Mouse (Mus musculus): Measurements from ENCODE around the gene Hhip. TPM values are rescaled to one million over a fixed set of nuclear protein-coding genes. Genes with fewer than 3 reads are reported as not detected.

The Hhip gene
- polyA plus RNA-seq, 1 experiment from 2014 or later = 1.9 TPM

DNA sequence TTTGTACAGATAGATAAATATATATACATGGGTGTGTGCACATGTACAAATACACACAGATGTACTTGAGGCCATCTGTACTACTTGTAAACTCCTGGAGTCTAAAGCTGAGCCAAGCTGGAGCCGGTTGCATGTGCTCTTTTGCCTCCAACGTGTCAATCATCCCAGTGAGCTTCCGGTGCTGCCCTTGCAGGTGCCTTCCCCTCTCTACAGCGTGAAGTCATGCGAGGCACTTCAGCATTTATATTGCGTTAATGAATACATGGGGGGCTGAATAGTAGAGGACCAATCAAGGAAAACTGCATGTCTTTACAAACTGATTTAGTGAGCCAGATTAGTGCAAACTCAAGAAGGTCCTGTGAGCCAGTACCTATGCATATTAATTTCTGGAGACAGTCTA, 91.6 kb downstream of the Hhip start:
- H3K36me3 ChIP-seq (ENCODE audit: control insufficient read depth, insufficient read depth) = no peaks in the 10 kb centered on the region
- no peak overlapping the region for H3K4me2 ChIP-seq (ENCODE audit: low read depth, low read length)
- no peak overlapping the region for H3K4me3 ChIP-seq (ENCODE audit: low read depth, low read length)
- no peak overlapping the region for H3K27ac ChIP-seq (ENCODE audit: low read length)
- H3K9ac ChIP-seq (ENCODE audit: low read depth, low read length) = no peak overlapping the region
- ATAC-seq (ENCODE audit: low read depth) = no peak
- H3K27me3 ChIP-seq (ENCODE audit: control insufficient read depth, insufficient read depth, low read depth, low read length) = no peaks in the 10 kb centered on the region
- no peaks in the 10 kb centered on the region for H3K4me1 ChIP-seq (ENCODE audit: control insufficient read depth, low read depth, low read length)
- H3K9me3 ChIP-seq (replicated peaks; ENCODE audit: control insufficient read depth, low read length) = no peaks in the 10 kb centered on the region
- WGBS (ENCODE audit: insufficient replicate concordance) = 57% methylated on average over 6 of the region's 6 CpGs

DNA sequence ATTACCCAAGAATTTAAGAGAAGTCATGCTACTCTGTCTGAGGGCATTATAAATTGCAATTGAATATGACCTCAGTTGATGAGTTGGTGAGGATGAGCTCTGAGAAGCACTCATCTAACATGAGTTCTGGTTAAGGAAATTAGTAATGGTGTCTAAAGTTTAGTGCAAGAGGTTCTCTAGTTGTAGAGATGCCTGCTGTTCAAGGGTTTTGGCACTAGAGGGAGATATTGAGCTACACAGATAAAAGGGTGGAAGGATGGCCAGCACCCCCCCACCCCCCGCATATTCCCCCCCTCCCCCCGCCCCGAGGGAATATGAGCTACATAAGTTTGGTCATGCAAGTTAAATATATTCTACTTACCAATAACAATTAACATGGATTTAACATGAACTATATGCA, 104.9 kb downstream of the Hhip start:
- Histone ChIP-seq H3K4me3 (ENCODE audit: low read depth, low read length) (no peak overlapping the region), H3K27me3 (ENCODE audit: control insufficient read depth, insufficient read depth, low read depth, low read length) (no peaks in the 10 kb centered on the region), H3K4me2 (ENCODE audit: low read depth, low read length) (no peak overlapping the region), H3K9me3 (replicated peaks; ENCODE audit: control insufficient read depth, low read length) (no peaks in the 10 kb centered on the region), H3K27ac (ENCODE audit: low read length) (no peak overlapping the region), H3K36me3 (ENCODE audit: control insufficient read depth, insufficient read depth) (no peaks in the 10 kb centered on the region), H3K9ac (ENCODE audit: low read depth, low read length) (no peak overlapping the region), H3K4me1 (ENCODE audit: control insufficient read depth, low read depth, low read length) (no peaks in the 10 kb centered on the region)
- WGBS (ENCODE audit: insufficient replicate concordance) = 18% methylated on average over 3 of the region's 3 CpGs
- no peak for ATAC-seq (ENCODE audit: low read depth)

DNA sequence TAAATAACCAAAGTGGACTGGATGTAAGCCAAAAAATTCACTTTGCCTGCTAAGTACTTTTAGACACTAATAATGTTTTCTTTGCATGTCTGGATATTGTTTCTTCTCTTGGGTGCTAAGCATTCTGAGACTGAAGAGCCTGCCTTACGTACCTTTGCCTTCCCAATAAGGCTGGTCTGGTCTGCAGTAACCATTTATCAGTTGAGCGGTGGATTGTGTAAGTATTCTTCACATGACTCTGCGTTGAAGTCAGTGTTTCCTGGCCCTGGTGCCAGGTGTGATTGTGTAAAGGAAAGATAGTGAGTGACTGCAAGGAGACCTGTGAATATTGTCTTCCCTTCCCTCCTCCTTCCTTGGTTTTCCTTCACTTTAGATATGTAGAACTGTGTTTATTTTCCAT, 107.4 kb downstream of the Hhip start:
- no peak overlapping the region for H3K27ac ChIP-seq (ENCODE audit: low read length)
- no peak overlapping the region for H3K9ac ChIP-seq (ENCODE audit: low read depth, low read length)
- no peak overlapping the region for H3K4me2 ChIP-seq (ENCODE audit: low read depth, low read length)
- no peak overlapping the region for H3K4me3 ChIP-seq (ENCODE audit: low read depth, low read length)
- ATAC-seq (ENCODE audit: low read depth) = no peak
- no peaks in the 10 kb centered on the region for H3K4me1 ChIP-seq (ENCODE audit: control insufficient read depth, low read depth, low read length)
- no peaks in the 10 kb centered on the region for H3K36me3 ChIP-seq (ENCODE audit: control insufficient read depth, insufficient read depth)
- no peaks in the 10 kb centered on the region for H3K27me3 ChIP-seq (ENCODE audit: control insufficient read depth, insufficient read depth, low read depth, low read length)
- no peaks in the 10 kb centered on the region for H3K9me3 ChIP-seq (replicated peaks; ENCODE audit: control insufficient read depth, low read length)
- WGBS (ENCODE audit: insufficient replicate concordance) = 57% methylated on average over 3 of the region's 3 CpGs

DNA sequence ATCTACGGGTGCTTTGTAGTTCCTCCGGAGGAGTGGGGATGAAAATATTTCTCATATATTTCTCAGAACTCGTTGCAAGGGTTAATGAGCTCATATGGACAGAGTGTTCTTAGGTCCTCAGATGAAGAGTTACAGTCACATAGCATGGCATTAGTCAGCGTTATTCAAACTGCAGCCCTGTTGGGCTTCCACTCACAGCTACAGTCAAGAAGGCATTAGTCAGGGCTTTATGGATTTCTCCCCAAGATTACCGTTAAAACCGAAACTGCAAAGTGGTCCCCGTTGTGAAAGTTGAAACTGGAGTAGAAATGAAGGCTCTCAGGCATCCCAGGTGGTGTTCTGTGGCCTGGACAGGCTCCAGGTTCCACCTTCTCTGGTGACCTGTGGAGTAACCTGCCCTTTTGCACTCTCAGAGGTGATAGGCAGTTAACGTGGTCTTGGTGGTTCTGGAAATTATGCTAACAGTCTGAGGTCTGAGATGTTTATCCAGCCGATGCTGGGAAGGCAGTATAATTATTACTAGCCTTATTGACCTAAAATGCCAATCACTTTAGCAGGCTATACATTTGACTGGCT, 112.2 kb downstream of the Hhip start:
- Histone ChIP-seq H3K4me3 (ENCODE audit: low read depth, low read length) (no peak overlapping the region), H3K4me2 (ENCODE audit: low read depth, low read length) (no peak overlapping the region), H3K4me1 (ENCODE audit: control insufficient read depth, low read depth, low read length) (no peaks in the 10 kb centered on the region), H3K9me3 (replicated peaks; ENCODE audit: control insufficient read depth, low read length) (no peaks in the 10 kb centered on the region), H3K27me3 (ENCODE audit: control insufficient read depth, insufficient read depth, low read depth, low read length) (no peaks in the 10 kb centered on the region), H3K36me3 (ENCODE audit: control insufficient read depth, insufficient read depth) (no peaks in the 10 kb centered on the region), H3K9ac (ENCODE audit: low read depth, low read length) (no peak overlapping the region), H3K27ac (ENCODE audit: low read length) (no peak overlapping the region)
- ATAC-seq (ENCODE audit: low read depth) = no peak
- 60% methylated on average over 9 of the region's 9 CpGs for WGBS (ENCODE audit: insufficient replicate concordance)

DNA sequence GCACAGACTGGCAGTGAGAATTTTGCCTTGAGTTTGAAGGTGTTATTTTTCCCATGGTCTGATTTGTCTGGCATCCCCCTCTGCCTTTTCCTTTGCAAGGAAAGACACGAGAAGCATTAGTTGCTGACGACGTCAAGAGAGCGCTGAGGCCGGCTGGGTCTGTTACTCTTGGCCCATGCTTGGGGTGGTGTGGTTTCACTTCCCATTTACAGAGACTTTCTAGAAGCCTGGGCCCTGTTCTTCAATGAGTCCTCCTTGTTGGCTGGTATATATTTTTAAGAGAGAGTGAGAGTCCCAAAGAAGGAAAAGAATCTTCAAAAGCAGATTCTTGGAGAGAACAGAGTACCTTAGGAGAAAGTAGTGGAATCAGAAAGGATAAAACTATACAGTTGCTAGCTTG, 116.7 kb downstream of the Hhip start:
- no peaks in the 10 kb centered on the region for H3K9me3 ChIP-seq (replicated peaks; ENCODE audit: control insufficient read depth, low read length)
- no peaks in the 10 kb centered on the region for H3K27me3 ChIP-seq (ENCODE audit: control insufficient read depth, insufficient read depth, low read depth, low read length)
- 76% methylated on average over 5 of the region's 5 CpGs for WGBS (ENCODE audit: insufficient replicate concordance)
- no peak overlapping the region for H3K9ac ChIP-seq (ENCODE audit: low read depth, low read length)
- H3K4me2 ChIP-seq (ENCODE audit: low read depth, low read length) = no peak overlapping the region
- no peak for ATAC-seq (ENCODE audit: low read depth)
- no peaks in the 10 kb centered on the region for H3K36me3 ChIP-seq (ENCODE audit: control insufficient read depth, insufficient read depth)
- H3K4me1 ChIP-seq (ENCODE audit: control insufficient read depth, low read depth, low read length) = no peaks in the 10 kb centered on the region
- no peak overlapping the region for H3K27ac ChIP-seq (ENCODE audit: low read length)
- H3K4me3 ChIP-seq (ENCODE audit: low read depth, low read length) = no peak overlapping the region

DNA sequence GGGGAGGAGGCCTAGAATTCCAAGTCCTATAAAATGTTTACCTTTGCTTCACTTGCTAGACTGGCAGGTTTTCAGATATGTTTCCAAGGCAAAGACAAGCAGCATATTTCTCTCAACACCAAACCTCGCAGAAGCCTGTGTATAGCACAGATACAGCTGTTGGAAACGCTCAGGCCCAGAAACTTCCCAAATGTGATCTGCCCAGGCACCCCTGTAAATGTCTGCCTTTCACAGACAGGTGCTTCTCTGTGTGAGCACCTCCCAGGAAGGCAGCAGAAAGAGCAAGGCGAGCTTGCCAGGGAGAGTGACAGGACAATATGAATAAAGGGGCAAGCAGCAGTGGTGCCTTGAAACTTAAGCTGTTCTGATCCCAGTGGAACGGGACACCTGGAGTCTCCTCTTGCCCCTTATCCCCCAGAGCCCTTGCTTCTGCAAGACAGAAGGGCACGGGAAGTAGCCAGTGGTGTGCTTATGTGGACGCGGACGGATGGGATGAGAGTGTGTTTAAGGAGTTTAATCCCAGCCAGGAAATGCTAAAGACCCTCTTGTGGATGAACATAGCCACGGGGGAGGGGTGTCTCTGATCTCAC, 120.9 kb downstream of the Hhip start:
- Histone ChIP-seq H3K36me3 (ENCODE audit: control insufficient read depth, insufficient read depth) (no peaks in the 10 kb centered on the region), H3K4me1 (ENCODE audit: control insufficient read depth, low read depth, low read length) (no peaks in the 10 kb centered on the region), H3K9ac (ENCODE audit: low read depth, low read length) (no peak overlapping the region), H3K27ac (ENCODE audit: low read length) (no peak overlapping the region), H3K4me3 (ENCODE audit: low read depth, low read length) (no peak overlapping the region), H3K27me3 (ENCODE audit: control insufficient read depth, insufficient read depth, low read depth, low read length) (no peaks in the 10 kb centered on the region), H3K9me3 (replicated peaks; ENCODE audit: control insufficient read depth, low read length) (no peaks in the 10 kb centered on the region), H3K4me2 (ENCODE audit: low read depth, low read length) (no peak overlapping the region)
- 56% methylated on average over 9 of the region's 9 CpGs for WGBS (ENCODE audit: insufficient replicate concordance)
- no peak for ATAC-seq (ENCODE audit: low read depth)

DNA sequence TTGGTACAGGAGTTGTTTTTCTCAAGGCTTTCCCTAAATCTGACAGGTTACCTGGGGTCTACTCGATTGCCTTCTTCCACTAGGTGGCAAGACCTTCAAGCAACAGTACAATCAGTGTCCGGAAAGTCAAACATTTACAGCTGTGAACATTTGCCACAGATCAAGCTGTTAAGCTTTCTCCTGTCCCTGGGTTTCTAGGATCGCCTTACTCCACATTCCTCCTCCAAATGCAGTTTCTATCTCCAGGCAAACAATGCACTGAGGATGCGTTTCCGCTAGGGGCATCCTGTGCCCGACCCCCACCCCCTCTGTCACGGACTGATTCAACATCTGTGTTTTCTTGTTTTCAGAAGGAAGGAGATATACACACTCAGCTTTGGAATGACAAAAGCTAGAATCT, 122.0 kb downstream of the Hhip start:
- H3K27me3 ChIP-seq (ENCODE audit: control insufficient read depth, insufficient read depth, low read depth, low read length) = no peaks in the 10 kb centered on the region
- H3K36me3 ChIP-seq (ENCODE audit: control insufficient read depth, insufficient read depth) = no peaks in the 10 kb centered on the region
- H3K9me3 ChIP-seq (replicated peaks; ENCODE audit: control insufficient read depth, low read length) = no peaks in the 10 kb centered on the region
- H3K4me1 ChIP-seq (ENCODE audit: control insufficient read depth, low read depth, low read length) = no peaks in the 10 kb centered on the region
- no peak overlapping the region for H3K4me3 ChIP-seq (ENCODE audit: low read depth, low read length)
- no peak overlapping the region for H3K4me2 ChIP-seq (ENCODE audit: low read depth, low read length)
- no peak overlapping the region for H3K9ac ChIP-seq (ENCODE audit: low read depth, low read length)
- 26% methylated on average over 7 of the region's 7 CpGs for WGBS (ENCODE audit: insufficient replicate concordance)
- no peak overlapping the region for H3K27ac ChIP-seq (ENCODE audit: low read length)
- ATAC-seq (ENCODE audit: low read depth) = no peak

DNA sequence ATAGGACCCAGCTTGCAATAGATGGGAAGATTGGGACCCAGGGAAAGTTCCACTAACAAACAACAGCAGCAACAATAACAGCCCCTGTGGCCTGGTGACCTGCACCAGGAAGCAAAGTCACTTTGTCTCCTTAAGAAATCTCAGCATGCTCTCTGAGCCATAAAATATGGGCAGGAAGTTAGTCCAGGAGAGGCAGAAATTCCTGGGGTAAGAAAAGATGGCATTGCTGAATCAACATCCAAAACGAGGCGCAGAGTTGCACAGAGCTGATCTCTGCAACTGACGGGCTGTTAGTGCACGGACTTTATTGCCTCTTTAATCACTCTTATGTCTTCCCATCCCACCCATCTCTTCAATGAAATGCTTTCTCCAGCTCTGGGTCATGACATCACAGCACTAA, 128.6 kb downstream of the Hhip start:
- 49% methylated on average over 4 of the region's 4 CpGs for WGBS (ENCODE audit: insufficient replicate concordance)
- Histone ChIP-seq H3K27ac (ENCODE audit: low read length) (no peak overlapping the region), H3K4me2 (ENCODE audit: low read depth, low read length) (no peak overlapping the region), H3K4me1 (ENCODE audit: control insufficient read depth, low read depth, low read length) (no peaks in the 10 kb centered on the region), H3K27me3 (ENCODE audit: control insufficient read depth, insufficient read depth, low read depth, low read length) (no peaks in the 10 kb centered on the region), H3K36me3 (ENCODE audit: control insufficient read depth, insufficient read depth) (no peaks in the 10 kb centered on the region), H3K4me3 (ENCODE audit: low read depth, low read length) (no peak overlapping the region), H3K9me3 (replicated peaks; ENCODE audit: control insufficient read depth, low read length) (no peaks in the 10 kb centered on the region), H3K9ac (ENCODE audit: low read depth, low read length) (no peak overlapping the region)
- ATAC-seq (ENCODE audit: low read depth) = no peak

DNA sequence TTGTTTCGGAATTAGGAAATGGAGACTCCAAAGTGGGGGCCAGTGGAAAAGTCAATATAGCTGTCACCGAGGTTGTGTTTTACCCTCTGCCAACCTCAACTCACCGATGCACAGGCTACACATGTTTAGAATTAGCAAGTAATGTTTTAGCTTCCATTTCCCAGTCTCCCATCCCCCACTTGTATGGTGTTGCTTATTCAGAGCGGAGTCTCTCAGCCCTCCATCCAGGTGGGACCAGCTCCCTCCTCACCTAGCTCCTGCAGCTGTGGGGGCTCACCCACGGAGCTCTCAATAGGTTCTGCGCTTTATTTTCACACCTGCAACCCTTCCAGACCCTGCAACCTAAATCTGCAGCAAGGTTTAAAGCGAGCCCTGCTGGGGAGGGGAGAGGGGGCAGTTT, 140.6 kb downstream of the Hhip start:
- Histone ChIP-seq H3K4me1 (ENCODE audit: control insufficient read depth, low read depth, low read length) (no peaks in the 10 kb centered on the region), H3K27ac (ENCODE audit: low read length) (no peak overlapping the region), H3K9me3 (replicated peaks; ENCODE audit: control insufficient read depth, low read length) (no peaks in the 10 kb centered on the region), H3K9ac (ENCODE audit: low read depth, low read length) (no peak overlapping the region), H3K27me3 (ENCODE audit: control insufficient read depth, insufficient read depth, low read depth, low read length) (no peaks in the 10 kb centered on the region), H3K36me3 (ENCODE audit: control insufficient read depth, insufficient read depth) (no peaks in the 10 kb centered on the region), H3K4me3 (ENCODE audit: low read depth, low read length) (no peak overlapping the region), H3K4me2 (ENCODE audit: low read depth, low read length) (no peak overlapping the region)
- no peak for ATAC-seq (ENCODE audit: low read depth)
- 54% methylated on average over 7 of the region's 7 CpGs for WGBS (ENCODE audit: insufficient replicate concordance)
